Mouse (Mus musculus) ES-Bruce4 (cell line): ENCODE measurements at regions not wholly inside any gene's neighbourhood (a gene's known extent, or its start where the extent isn't known, plus 50 kb on each side); places are given as distances from the start of the nearest gene placed in this dataset.

Experiments used
- CTCF ChIP-seq: IDR thresholded peaks from one replicate; pipeline ENCODE4 v1.8.1; 2011; ENCODE audit warnings: low read depth, low read length
- EP300 ChIP-seq: IDR thresholded peaks from 2 replicates; pipeline ENCODE4 v1.6.1; 2011; ENCODE audit warnings: low read depth, low read length; ENCODE audit not compliant: insufficient read depth
- POLR2A ChIP-seq: IDR thresholded peaks from one replicate; pipeline ENCODE4 v1.8.1; 2011; ENCODE audit warnings: low read length; ENCODE audit not compliant: insufficient read depth

DNA sequence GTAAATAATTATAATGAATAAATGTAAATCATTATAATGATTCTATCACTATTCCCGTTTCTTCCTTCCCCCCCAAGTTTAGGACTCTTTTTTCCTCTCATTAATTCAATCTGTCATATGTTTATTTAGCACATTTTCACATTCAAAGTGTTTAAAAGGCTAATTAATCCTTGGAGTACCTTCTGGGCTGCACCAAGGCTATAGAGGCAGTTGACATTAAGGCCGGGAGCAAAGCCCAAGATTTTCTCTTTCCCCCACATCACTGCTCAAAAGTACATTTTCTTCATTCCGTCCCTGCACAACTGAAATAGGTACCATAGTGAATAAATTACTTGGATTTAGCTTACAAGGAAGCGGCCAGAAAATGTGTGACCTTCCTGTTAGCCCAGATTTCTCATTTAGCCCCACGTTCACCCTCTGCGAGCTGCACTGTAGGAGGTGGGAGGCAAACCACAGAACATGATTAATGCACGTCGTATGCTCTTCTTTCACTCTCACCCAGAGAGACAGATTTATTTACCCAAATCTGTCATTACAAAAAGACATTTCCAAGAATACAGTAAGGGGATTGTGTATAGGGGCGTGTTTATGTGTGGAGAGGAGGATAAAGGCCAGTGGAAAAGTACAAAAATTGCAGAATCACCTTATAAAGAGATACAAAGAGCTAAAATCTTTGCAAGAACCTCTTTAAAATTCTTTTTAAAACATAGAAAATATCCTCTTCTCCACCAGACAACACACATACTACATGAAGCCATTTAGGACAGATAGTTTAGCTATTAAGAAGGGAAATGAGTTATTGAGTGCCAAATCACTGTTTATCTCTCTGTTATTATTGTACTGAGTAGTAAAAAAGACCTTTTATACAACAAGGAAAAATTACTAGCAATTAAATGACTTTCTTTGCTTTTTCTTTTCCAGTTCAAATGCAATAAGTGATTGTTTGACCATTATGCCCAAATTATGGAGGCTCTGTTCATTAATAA lies 783.9 kb downstream of the Diaph2 start:
- no peak for TF ChIP-seq POLR2A
- no peak for TF ChIP-seq CTCF
- TF ChIP-seq EP300: no peak
